Mouse (Mus musculus): ENCODE data around the gene Gm5108.

GRCm38 (mm10) chr5:68002611-68003010 is 61.1 kb downstream of the Gm5108 start:
- TF ChIP-seq CTCF (IDR thresholded peaks at IDR 0.05; ENCODE audit: low read depth) (no peak), EP300 (IDR thresholded peaks at IDR 0.05; ENCODE audit: low read depth) (no peak)
